Mouse (Mus musculus): ENCODE measurements around the gene Dync1li2. TPM values are rescaled to one million over a fixed set of nuclear protein-coding genes. Genes with fewer than 3 reads are reported as not detected.
A peak's percentile ranks its signal among the peaks of the same experiment; 100 is the strongest.

The Dync1li2 gene
- total and polyA plus RNA-seq, 3 experiments = 12.7 to 22.8 (median 14.3) TPM

- peak; percentile 64 for DNase-seq (ENCODE audit: extremely low read depth)
- H3K79me2 ChIP-seq (replicated peaks; ENCODE audit: control insufficient read depth, extremely low read depth, insufficient read depth, poor library complexity, severe bottlenecking) = no peaks in the 10 kb centered on the region
- no peak overlapping the region for H3K4me3 ChIP-seq (replicated peaks in 1 of 3; ENCODE audit: low read depth in 2 of 3, low read length in 2 of 3, poor library complexity in 1 of 3)
- no peak overlapping the region for H3K27ac ChIP-seq (ENCODE audit: insufficient read depth, low read depth)
- H3K4me1 ChIP-seq (ENCODE audit: control insufficient read depth in 1 of 2, insufficient read depth in 2 of 2) = peaks cover 18 to 39% of the 10 kb centered on the region in 2 experiments
- H3K9ac ChIP-seq (ENCODE audit: insufficient read depth, low read depth) = no peak overlapping the region
- TF ChIP-seq ZKSCAN1 (IDR thresholded peaks at IDR 0.05; ENCODE audit: borderline replicate concordance, low read depth, low read length) (no peak), ETS1 (conservative IDR thresholded peaks at IDR 0.05; ENCODE audit: low read depth, low read length) (peak; percentile 71), IRF4 (IDR thresholded peaks at IDR 0.05; ENCODE audit: low read depth, low read length) (peak; percentile 71; the same call in 1 of the 2 replicates), SIN3A (IDR thresholded peaks at IDR 0.05; ENCODE audit: low read length) (no peak), TBP (conservative IDR thresholded peaks at IDR 0.05; ENCODE audit: low read depth, low read length) (no peak), MAZ (IDR thresholded peaks at IDR 0.05; ENCODE audit: low read depth, low read length) (no peak), BHLHE40 (IDR thresholded peaks at IDR 0.05; ENCODE audit: low read depth, low read length) (peak; percentile 80), EP300 (IDR thresholded peaks at IDR 0.05; ENCODE audit: low read length) (peak; percentile 80), ELF1 (IDR thresholded peaks at IDR 0.05; ENCODE audit: low read depth, low read length) (0 out of 2 replicates have a peak, but pooled peaks have one; percentile 17), TCF12 (IDR thresholded peaks at IDR 0.05; ENCODE audit: low read depth, low read length) (peak; percentile 99)
- H3K36me3 ChIP-seq (replicated peaks in 1 of 2; ENCODE audit: control insufficient read depth in 1 of 2, insufficient read depth in 1 of 2, low read length in 1 of 2) = peaks cover 0 to 3% of the 10 kb centered on the region in 2 experiments
- peak overlapping the region; percentile 37; the same call in 1 of the 2 replicates for H3K4me2 ChIP-seq (ENCODE audit: insufficient read depth, low read depth, poor library complexity, severe bottlenecking)
- H3K9me3 ChIP-seq (replicated peaks; ENCODE audit: low read length) = peaks cover 4% of the 10 kb centered on the region
- peaks cover 10% of the 10 kb centered on the region for H3K27me3 ChIP-seq (replicated peaks)
- in situ Hi-C loops (cut with MboI; ENCODE audit: low pct_ligation_motif_present, low pct_unique_long_range_greater_than_20kb, low sequenced_read_pairs) (no loop called here), dilution Hi-C loops (cut with MboI; ENCODE audit: extremely low pct_ligation_motif_present, extremely low pct_unique_long_range_greater_than_20kb, low sequenced_read_pairs) (no loop called here)
These were observed 30.9 kb downstream of the Dync1li2 start for GRCm38 (mm10) chr8:104411972-104412371.

- Histone ChIP-seq H3K36me3 (replicated peaks in 1 of 2; ENCODE audit: control insufficient read depth in 1 of 2, insufficient read depth in 1 of 2, low read length in 1 of 2) (peaks cover 0 to 3% of the 10 kb centered on the region in 2 experiments), H3K9ac (ENCODE audit: insufficient read depth, low read depth) (no peak overlapping the region), H3K4me1 (ENCODE audit: control insufficient read depth in 1 of 2, insufficient read depth in 2 of 2) (peaks cover 18 to 39% of the 10 kb centered on the region in 2 experiments), H3K79me2 (replicated peaks; ENCODE audit: control insufficient read depth, extremely low read depth, insufficient read depth, poor library complexity, severe bottlenecking) (no peaks in the 10 kb centered on the region), H3K4me2 (ENCODE audit: insufficient read depth, low read depth, poor library complexity, severe bottlenecking) (no peak overlapping the region), H3K9me3 (replicated peaks; ENCODE audit: low read length) (peaks cover 4% of the 10 kb centered on the region), H3K27ac (ENCODE audit: insufficient read depth, low read depth) (no peak overlapping the region), H3K4me3 (replicated peaks in 1 of 3; ENCODE audit: low read depth in 2 of 3, low read length in 2 of 3, poor library complexity in 1 of 3) (no peak overlapping the region), H3K27me3 (replicated peaks) (peaks cover 10% of the 10 kb centered on the region)
- DNase-seq (ENCODE audit: extremely low read depth) = no peak
- in situ Hi-C loops (cut with MboI; ENCODE audit: low pct_ligation_motif_present, low pct_unique_long_range_greater_than_20kb, low sequenced_read_pairs) (no loop called here), dilution Hi-C loops (cut with MboI; ENCODE audit: extremely low pct_ligation_motif_present, extremely low pct_unique_long_range_greater_than_20kb, low sequenced_read_pairs) (no loop called here)
- no peak for TF ChIP-seq CTCF (conservative IDR thresholded peaks at IDR 0.05 in 1 of 2, IDR thresholded peaks at IDR 0.05 in 1 of 2; ENCODE audit: low read depth in 2 of 2, low read length in 2 of 2)
- no peak for TF ChIP-seq MAFK (IDR thresholded peaks at IDR 0.05; ENCODE audit: insufficient replicate concordance, low read length)
- no peak for TF ChIP-seq TCF12 (IDR thresholded peaks at IDR 0.05; ENCODE audit: low read depth, low read length)
- no peak for TF ChIP-seq CHD2 (IDR thresholded peaks at IDR 0.05; ENCODE audit: low read length)
- TF ChIP-seq TBP (conservative IDR thresholded peaks at IDR 0.05; ENCODE audit: low read depth, low read length) = no peak
- TF ChIP-seq E2F4 (IDR thresholded peaks at IDR 0.05; ENCODE audit: insufficient replicate concordance, low read depth, low read length) = no peak
- no peak for TF ChIP-seq MAX (IDR thresholded peaks at IDR 0.05; ENCODE audit: low read length)
- no peak for TF ChIP-seq ZC3H11A (IDR thresholded peaks at IDR 0.05; ENCODE audit: low read depth, low read length)
- TF ChIP-seq MAZ (IDR thresholded peaks at IDR 0.05; ENCODE audit: low read depth, low read length) = no peak
- no peak for TF ChIP-seq MXI1 (IDR thresholded peaks at IDR 0.05; ENCODE audit: low read depth, low read length)
- TF ChIP-seq ZMIZ1 (IDR thresholded peaks at IDR 0.05; ENCODE audit: low read depth, low read length) = no peak
- TF ChIP-seq POLR2AphosphoS2 (IDR thresholded peaks at IDR 0.05; ENCODE audit: low read depth, low read length) = no peak
- no peak for TF ChIP-seq PAX5 (IDR thresholded peaks at IDR 0.05; ENCODE audit: low read length)
- no peak for TF ChIP-seq KAT2A (IDR thresholded peaks at IDR 0.05; ENCODE audit: insufficient replicate concordance, low read length)
- no peak for TF ChIP-seq RCOR1 (conservative IDR thresholded peaks at IDR 0.05; ENCODE audit: low read depth, low read length)
- no peak for TF ChIP-seq EP300 (IDR thresholded peaks at IDR 0.05; ENCODE audit: low read length)
- no peak for TF ChIP-seq SIN3A (IDR thresholded peaks at IDR 0.05; ENCODE audit: low read length)
These were observed 31.4 kb downstream of the Dync1li2 start for GRCm38 (mm10) chr8:104411468-104411867.

Measured in CH12.LX (cell line).